Mouse (Mus musculus) midbrain, embryonic 14.5 days (tissue): Measurements from ENCODE around the gene Msantd2. TPM values are rescaled to one million over a fixed set of nuclear protein-coding genes. Genes with fewer than 3 reads are reported as not detected.
A peak's percentile ranks its signal among the peaks of the same experiment; 100 is the strongest.

ENCODE experiments used
- ATAC-seq: fragments of 200-750 bp; cut with Nextera tagmentation; 2 replicates; pipeline ENCODE4 v1.8.0; 2017; ENCODE audit warnings: moderate number of reproducible peaks, moderate library complexity; ENCODE audit not compliant: low FRiP score, low TSS enrichment
- DNase-seq: peaks from one replicate; pipeline ENCODE4 v3.0.0-alpha.2; 2015
- H3K27ac ChIP-seq: fragments of 300-500 bp; sonication (generic); replicated peaks from 2 replicates; pipeline ENCODE4 v1.5.1; 2014; ENCODE audit warnings: mild to moderate bottlenecking, low read depth, low read length, moderate library complexity
- H3K27me3 ChIP-seq: fragments of 300-500 bp; sonication (generic); 2 replicates; pipeline ENCODE4 v1.6.1; 2014; ENCODE audit warnings: low read length, control low read depth, mixed read lengths; ENCODE audit not compliant: control insufficient read depth, insufficient read depth
- H3K36me3 ChIP-seq: fragments of 300-500 bp; sonication (generic); 2 replicates; pipeline ENCODE4 v1.6.1; 2014; ENCODE audit warnings: low read length, control low read depth; ENCODE audit not compliant: control insufficient read depth, insufficient read depth
- H3K4me1 ChIP-seq: fragments of 300-500 bp; sonication (generic); 2 replicates; pipeline ENCODE4 v1.6.1; 2014; ENCODE audit warnings: mild to moderate bottlenecking, antibody characterized with exemption, low read length, control low read depth; ENCODE audit not compliant: control insufficient read depth, insufficient read depth
- H3K4me2 ChIP-seq: fragments of 300-500 bp; sonication (generic); 2 replicates; pipeline ENCODE4 v1.6.1; 2014; ENCODE audit warnings: mild to moderate bottlenecking, low read length, moderate library complexity
- H3K4me3 ChIP-seq: fragments of 300-500 bp; sonication (generic); replicated peaks from 2 replicates; pipeline ENCODE4 v1.5.1; 2014; ENCODE audit warnings: low read depth, low read length
- H3K9ac ChIP-seq: fragments of 300-500 bp; sonication (generic); replicated peaks from 2 replicates; pipeline ENCODE4 v1.6.1; 2014; ENCODE audit warnings: mild to moderate bottlenecking, low read length, moderate library complexity
- H3K9me3 ChIP-seq: fragments of 300-500 bp; sonication (generic); 2 replicates; pipeline ENCODE4 v1.6.1; 2016; ENCODE audit warnings: low read length, control low read depth, mixed read lengths; ENCODE audit not compliant: control insufficient read depth
- WGBS: fragments of 180-500 bp; shearing (Covaris S2); extraction: QIAGEN DNeasy Blood & Tissue Kit; methylation state at CpG from one replicate; pipeline ENCODE4 v1.1.7; 2014; 5-methylcytosine and 5-hydroxymethylcytosine counted together
- polyA plus RNA-seq: library from polyadenylated mRNA; unstranded; fragments of >200 nt; fragmentation: Nextera tagmentation; extraction: Ambion mirVana; gene quantifications from 2 replicates; pipeline ENCODE4 v1.2.1, GENCODE M21; 2014

The Msantd2 gene
- polyA plus RNA-seq, 1 experiment from 2014 or later = 32.5 TPM

DNA sequence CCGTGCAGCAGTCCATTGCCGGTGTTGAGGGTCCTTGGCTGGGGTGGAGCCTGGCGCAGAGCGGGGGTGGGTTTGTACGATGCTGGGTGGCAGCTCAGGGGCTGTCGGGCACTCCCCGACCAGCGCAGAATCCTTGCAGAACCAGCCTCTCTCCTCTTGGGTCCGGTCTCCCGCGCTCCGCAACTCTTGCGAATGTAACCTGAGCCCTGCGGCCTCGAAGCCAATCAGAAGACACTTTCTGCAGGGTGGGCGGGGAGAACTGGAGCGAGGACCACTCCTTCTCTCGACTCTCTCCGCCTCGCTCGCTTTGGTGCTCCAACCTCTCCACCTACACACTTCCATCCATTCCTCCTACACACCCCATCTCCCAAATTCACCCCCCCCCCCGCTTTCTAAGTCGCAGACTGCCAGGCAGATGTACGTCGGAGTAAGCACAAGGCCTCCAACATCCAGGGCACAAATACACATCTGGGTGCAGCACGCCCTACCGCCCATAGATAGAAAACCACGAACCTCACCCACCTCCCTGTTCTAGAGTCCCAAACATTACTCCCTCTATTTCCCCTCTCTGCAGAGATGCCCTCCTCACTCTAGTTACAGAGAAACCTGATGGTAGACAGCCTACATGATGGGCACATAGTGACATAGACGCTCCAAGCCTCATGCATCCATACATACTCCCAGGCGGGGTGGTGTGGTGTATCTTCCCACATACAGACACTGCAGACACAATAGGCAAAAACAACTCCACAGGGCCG lies 63.6 kb downstream of the Msantd2 start, which contains the start of gene Nrgn:
TSS of gene Nrgn (minus strand) at position 369 of the 758 bp plus-strand sequence.
- H3K4me2 ChIP-seq = peak within 1 kb of the TSS; percentile 87
- DNase-seq = peak; percentile 87
- H3K4me3 ChIP-seq = peak within 1 kb of the TSS; percentile 40
- H3K27me3 ChIP-seq = peaks cover 42% of the 10 kb centered on the region
- H3K9ac ChIP-seq = peak within 1 kb of the TSS; percentile 37; the same call in 1 of the 2 replicates
- H3K27ac ChIP-seq = no peak within 1 kb of the TSS
- peak; percentile 85 for ATAC-seq
- H3K9me3 ChIP-seq = no peaks in the 10 kb centered on the region
- 4% methylated on average over 31 of the region's 31 CpGs for WGBS
- no peaks in the 10 kb centered on the region for H3K36me3 ChIP-seq
- peaks cover 8% of the 10 kb centered on the region; the same call in 1 of the 2 replicates for H3K4me1 ChIP-seq

DNA sequence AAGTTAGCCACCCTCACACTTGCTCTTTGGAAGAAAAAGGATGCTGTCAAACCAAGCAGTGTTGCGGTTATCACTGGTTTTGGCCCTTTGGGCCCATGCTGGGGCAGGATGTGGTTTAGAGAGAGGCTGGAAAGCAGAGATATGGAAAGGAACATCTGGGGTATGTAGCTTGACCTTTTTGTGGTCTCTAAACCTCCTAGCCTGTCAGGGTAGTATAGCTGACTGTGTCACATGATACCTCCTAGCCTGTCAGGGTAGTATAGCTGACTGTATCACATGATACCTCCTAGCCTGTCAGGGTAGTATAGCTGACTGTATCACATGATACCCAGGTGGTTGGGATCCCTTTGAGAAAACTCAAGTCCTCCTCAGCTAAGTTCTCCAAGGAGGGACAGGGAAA lies 65.2 kb downstream of the Msantd2 start:
- no peaks in the 10 kb centered on the region for H3K9me3 ChIP-seq
- H3K4me1 ChIP-seq = peaks cover 8% of the 10 kb centered on the region; the same call in 1 of the 2 replicates
- H3K36me3 ChIP-seq = no peaks in the 10 kb centered on the region
- H3K4me2 ChIP-seq = no peak overlapping the region
- peaks cover 38% of the 10 kb centered on the region for H3K27me3 ChIP-seq
- 89% methylated on average over 1 of the region's 1 CpGs for WGBS
- DNase-seq (no peak), ATAC-seq (no peak)
- no peak overlapping the region for H3K27ac ChIP-seq
- H3K9ac ChIP-seq = no peak overlapping the region
- H3K4me3 ChIP-seq = no peak overlapping the region

DNA sequence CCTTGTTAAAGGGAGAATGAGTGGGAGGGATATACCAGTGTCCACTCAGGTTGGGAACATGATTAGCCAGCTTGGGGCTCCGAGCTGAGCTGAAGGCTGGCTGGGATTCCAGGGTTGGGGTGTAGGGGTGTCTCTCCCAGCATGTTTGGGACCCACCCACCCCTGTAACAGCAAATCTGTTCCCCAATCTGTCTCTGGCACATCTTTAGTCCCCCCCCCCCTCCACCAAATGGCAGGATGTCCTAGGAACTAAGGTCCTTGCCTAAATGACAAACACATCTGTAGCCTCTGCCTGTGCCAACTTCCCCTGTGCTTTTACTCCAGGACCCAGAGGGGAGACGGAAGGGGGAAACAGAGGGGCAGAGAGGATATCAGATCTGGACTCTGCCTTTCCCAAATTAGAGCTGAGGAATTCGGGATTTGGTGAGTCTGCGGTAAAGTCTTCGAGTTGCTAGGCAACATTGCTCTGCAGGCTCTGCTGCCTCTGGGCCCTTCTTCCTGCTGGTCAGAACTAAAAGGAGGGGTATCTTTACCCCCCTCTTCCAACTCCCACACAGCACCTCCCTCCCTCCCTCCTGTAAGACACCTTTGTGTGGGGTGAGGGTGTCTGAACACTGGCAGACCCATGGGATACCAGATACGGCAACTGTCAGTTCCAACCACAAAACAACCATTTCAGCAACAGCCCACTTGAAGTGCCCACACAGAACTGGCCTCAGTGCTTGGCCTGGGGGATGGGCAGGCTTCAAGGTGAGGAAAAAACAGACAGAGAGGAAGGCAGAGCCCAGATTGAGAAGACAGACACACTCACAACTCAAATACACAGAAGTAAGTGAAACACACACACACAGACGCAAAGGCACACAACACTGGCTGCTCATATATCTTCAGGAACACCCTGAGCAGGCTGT lies 66.0 kb downstream of the Msantd2 start, which contains the start of gene Siae:
TSS of gene Siae (plus strand) at position 861 of the 911 bp plus-strand sequence.
- Histone ChIP-seq H3K4me2 (no peak within 1 kb of the TSS), H3K27ac (no peak within 1 kb of the TSS), H3K9me3 (no peaks in the 10 kb centered on the region), H3K9ac (no peak within 1 kb of the TSS), H3K4me1 (peaks cover 8% of the 10 kb centered on the region; the same call in 1 of the 2 replicates), H3K36me3 (no peaks in the 10 kb centered on the region), H3K4me3 (no peak within 1 kb of the TSS), H3K27me3 (peaks cover 31% of the 10 kb centered on the region)
- no peak for ATAC-seq
- 25% methylated on average over 7 of the region's 7 CpGs for WGBS
- no peak for DNase-seq

DNA sequence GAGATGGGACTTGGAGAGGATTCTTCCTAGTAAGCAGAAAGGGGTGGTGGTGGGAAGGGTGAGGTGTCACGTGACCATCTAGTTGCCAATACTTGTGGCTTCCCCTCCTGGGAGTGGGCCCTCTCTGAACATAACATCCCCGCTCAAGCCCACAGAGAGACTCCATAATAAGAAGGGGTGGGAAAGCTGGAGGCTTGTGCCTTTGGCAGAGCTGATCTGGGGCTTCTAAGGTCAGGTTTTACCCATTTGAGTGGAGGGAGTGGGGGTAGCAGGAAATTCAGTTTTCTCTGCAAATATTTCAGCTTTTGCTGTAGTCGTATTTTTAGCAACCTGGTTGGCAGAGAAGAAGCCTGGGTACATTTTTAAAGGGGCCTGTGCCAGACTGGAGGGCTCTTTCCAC lies 67.2 kb downstream of the Msantd2 start:
- WGBS = 74% methylated on average over 3 of the region's 3 CpGs
- no peaks in the 10 kb centered on the region for H3K9me3 ChIP-seq
- H3K27me3 ChIP-seq = peaks cover 19% of the 10 kb centered on the region
- no peak for DNase-seq
- no peak overlapping the region for H3K4me2 ChIP-seq
- peaks cover 8% of the 10 kb centered on the region; the same call in 1 of the 2 replicates for H3K4me1 ChIP-seq
- no peak for ATAC-seq
- no peaks in the 10 kb centered on the region for H3K36me3 ChIP-seq
- H3K4me3 ChIP-seq = no peak overlapping the region
- no peak overlapping the region for H3K27ac ChIP-seq
- H3K9ac ChIP-seq = no peak overlapping the region

DNA sequence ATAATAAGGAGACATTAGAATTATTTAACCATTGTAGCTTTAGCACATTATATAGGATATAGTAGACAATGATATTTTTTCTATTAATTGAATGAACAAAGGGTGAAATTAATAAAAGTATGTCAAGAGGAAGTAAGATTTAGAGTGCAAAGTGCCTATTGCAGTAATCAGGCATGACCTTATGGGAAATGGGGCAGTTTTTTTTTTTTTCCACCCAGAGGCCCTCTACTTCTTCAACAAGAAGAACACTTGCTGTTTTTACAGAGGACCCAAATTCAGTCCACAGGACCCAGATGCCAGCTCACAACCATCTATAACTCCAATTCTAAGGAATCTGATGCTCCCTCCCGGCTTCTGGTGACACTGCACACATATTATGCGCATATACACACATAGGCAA lies 71.5 kb downstream of the Msantd2 start:
- ATAC-seq (no peak), DNase-seq (no peak)
- 85% methylated on average over 2 of the region's 2 CpGs for WGBS
- H3K27me3 ChIP-seq = no peaks in the 10 kb centered on the region
- H3K27ac ChIP-seq = no peak overlapping the region
- no peak overlapping the region for H3K4me3 ChIP-seq
- no peaks in the 10 kb centered on the region for H3K36me3 ChIP-seq
- no peaks in the 10 kb centered on the region for H3K4me1 ChIP-seq
- no peak overlapping the region for H3K4me2 ChIP-seq
- H3K9me3 ChIP-seq = no peaks in the 10 kb centered on the region
- no peak overlapping the region for H3K9ac ChIP-seq

GRCm38 (mm10) chr9:37563805-37564204 lies 74.7 kb downstream of the Msantd2 start:
- Histone ChIP-seq H3K4me1 (peaks cover 8% of the 10 kb centered on the region), H3K9ac (no peak overlapping the region), H3K36me3 (no peaks in the 10 kb centered on the region), H3K9me3 (no peaks in the 10 kb centered on the region), H3K4me2 (no peak overlapping the region), H3K27ac (no peak overlapping the region), H3K4me3 (no peak overlapping the region), H3K27me3 (no peaks in the 10 kb centered on the region)
- 65% methylated on average over 1 of the region's 1 CpGs for WGBS
- ATAC-seq (no peak), DNase-seq (no peak)

DNA sequence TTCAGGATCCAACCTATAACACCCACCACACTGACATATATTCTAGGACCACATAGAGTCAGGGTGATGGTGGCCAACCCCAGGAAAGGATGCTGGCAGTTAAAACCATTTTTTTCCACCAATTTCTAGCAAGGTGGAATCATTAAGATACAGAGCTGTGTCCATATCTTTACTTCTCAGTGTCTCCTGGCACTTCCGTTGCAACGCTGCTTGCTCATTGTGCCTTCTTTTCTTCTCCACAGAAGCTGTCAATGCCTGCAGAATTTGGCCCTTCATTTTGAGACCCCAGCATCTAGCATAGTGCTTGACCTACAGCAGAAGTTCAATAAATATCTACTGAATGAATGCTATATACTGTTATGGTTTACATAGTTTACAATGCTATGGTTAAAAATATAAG lies 77.9 kb downstream of the Msantd2 start:
- H3K4me2 ChIP-seq = no peak overlapping the region
- 87% methylated on average over 2 of the region's 2 CpGs for WGBS
- no peaks in the 10 kb centered on the region for H3K27me3 ChIP-seq
- ATAC-seq (no peak), DNase-seq (no peak)
- H3K9me3 ChIP-seq = no peaks in the 10 kb centered on the region
- peaks cover 8% of the 10 kb centered on the region for H3K4me1 ChIP-seq
- H3K36me3 ChIP-seq = no peaks in the 10 kb centered on the region
- H3K4me3 ChIP-seq = no peak overlapping the region
- H3K27ac ChIP-seq = no peak overlapping the region
- no peak overlapping the region for H3K9ac ChIP-seq

DNA sequence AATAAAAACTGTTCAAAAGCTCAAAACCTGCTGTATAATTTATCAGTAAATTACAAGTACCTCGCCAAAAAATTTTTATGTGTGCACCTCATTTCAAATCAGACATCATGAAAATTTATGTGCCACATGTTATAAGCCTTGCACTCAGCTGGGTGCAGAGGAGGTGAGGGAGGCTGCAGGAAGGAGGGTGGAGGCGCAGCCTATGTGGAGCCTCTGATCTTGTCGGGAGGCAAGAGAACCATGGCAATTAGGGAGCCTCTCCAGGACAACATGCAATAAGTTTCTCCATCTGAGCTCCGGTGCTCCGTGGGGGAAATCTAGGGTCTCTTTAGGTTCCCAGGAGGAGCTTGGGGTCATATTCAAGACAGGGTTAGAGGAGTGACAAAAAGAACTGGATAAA lies 78.3 kb downstream of the Msantd2 start:
- H3K36me3 ChIP-seq = no peaks in the 10 kb centered on the region
- ATAC-seq (no peak), DNase-seq (no peak)
- H3K9me3 ChIP-seq = no peaks in the 10 kb centered on the region
- no peak overlapping the region for H3K27ac ChIP-seq
- 56% methylated on average over 5 of the region's 5 CpGs for WGBS
- H3K27me3 ChIP-seq = no peaks in the 10 kb centered on the region
- no peak overlapping the region for H3K9ac ChIP-seq
- H3K4me1 ChIP-seq = peaks cover 8% of the 10 kb centered on the region
- H3K4me3 ChIP-seq = no peak overlapping the region
- H3K4me2 ChIP-seq = no peak overlapping the region
